Mouse (Mus musculus) natural killer cell, adult 2 months (primary cell): ENCODE measurements at regions not wholly inside any gene's neighbourhood (a gene's known extent, or its start where the extent isn't known, plus 50 kb on each side); places are given as distances from the start of the nearest gene placed in this dataset.

ENCODE experiments used
- DNase-seq, 2 experiments: peaks; one replicate each; pipeline ENCODE4 v3.0.0; 2022; ENCODE audit warnings: low spot score in 2 of 2

DNA sequence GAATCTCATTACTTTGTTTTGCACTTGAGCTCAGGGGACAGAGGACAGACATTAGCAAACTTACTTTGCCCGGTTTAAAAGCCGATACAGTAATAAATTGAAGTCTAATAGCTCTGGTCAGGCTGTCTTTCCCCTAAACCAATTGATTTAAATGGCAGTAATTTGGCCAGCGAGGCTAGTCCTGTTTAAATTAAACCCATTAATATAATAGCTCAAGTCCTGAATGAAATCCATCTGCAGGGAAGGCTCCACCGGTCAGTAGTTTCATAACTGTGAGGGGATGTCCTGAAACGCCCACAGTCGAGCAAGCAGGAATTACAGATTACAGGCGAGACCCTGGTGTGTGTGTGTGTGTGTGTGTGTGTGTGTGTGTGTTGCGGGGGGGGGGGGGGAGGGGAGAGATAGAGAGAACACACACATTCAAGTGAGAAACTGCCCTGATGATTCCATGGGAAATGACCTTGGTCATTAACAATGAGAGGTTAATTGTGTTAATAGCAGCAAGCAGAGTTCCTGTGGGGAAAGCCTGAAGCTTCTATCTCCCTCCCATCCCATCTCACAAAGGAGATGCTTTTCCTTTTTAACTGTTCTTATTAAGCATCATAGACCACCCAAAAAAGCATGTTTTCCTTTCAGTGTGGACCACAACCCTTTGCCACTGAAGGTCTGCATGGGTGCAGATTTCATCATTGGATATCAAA, 294.0 kb upstream of the Tle4 start:
- DNase-seq: no peak

- DNase-seq: no peak
Observed at GRCm38 (mm10) chr19:14891090-14891428, 293.2 kb upstream of the Tle4 start.

- DNase-seq: no peak
Observed at GRCm38 (mm10) chr19:14890241-14891089, 292.6 kb upstream of the Tle4 start.

DNA sequence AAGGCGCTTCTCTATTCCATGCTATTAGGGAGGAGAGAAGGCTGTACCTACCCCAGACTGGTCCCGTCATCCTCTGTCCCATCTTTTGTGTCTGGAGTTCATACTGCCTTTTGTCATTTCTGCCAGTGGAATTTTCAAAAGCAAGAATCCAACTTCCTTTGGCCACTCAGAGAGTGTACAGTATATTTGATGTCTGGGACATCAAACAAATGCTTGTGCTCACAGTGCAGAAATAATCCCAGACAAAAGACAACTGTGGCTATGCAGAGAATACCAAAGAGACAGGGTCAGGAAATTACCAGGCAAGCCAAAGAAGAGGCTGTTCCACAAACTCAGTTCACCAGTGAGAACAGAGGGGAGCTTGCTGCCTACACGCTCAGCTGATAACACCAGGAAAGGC, 291.9 kb upstream of the Tle4 start:
- no peak for DNase-seq

DNA sequence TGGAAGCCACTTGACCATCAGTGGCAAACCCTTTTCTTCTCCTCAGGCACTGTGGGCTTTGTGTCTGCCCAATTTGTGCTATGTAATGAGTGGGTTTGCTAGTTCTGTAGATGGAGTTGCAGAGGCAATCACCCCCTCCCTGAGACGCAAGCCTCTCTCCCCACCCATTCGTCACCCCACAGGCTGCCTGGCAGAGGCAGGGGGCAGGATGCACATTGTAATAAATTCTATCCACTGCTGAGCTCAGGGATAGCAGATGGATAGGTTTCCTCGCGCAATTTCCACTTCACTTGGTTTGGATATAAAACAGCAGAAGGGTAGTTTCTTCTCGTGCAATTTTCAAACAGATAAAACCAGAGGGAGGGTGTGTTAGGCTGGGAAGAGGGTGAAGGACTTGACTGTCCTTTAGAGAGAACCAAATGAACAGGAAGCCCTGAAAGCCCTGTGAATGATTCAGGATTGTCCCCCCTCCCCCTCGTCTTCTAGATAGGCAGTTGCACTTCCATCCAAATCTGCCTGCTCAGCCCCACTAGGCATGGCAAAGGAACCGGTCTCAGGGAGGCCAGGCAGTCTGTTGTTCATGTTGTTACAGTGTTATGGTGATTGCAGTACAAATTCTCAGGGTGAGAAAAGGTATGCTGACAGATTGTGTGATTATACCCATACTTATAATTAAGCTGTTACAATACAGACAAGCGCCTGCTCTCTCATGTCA, 286.0 kb upstream of the Tle4 start:
- DNase-seq: no peak

- DNase-seq: no peak
Observed at GRCm38 (mm10) chr19:14880818-14881217, 283.0 kb upstream of the Tle4 start.

DNA sequence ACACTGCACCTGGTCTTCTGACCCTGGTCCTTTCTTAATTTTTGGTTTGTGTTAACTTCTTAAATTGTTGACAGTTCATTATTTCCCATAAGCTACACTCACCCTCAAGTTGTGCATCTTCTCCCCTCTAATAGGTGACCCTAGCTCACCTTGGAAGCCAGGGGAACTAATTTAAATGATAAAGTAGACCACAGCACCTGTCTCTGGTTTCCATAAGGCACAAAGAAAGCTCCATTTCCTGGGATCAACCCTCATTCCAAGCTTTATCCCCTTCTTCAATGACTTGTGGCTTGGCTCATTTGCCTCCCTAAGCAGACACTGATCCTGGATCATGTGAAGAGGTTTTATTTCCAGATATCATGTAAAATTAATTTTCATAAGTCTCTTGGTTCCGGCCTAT, 276.1 kb upstream of the Tle4 start:
- DNase-seq: no peak

DNA sequence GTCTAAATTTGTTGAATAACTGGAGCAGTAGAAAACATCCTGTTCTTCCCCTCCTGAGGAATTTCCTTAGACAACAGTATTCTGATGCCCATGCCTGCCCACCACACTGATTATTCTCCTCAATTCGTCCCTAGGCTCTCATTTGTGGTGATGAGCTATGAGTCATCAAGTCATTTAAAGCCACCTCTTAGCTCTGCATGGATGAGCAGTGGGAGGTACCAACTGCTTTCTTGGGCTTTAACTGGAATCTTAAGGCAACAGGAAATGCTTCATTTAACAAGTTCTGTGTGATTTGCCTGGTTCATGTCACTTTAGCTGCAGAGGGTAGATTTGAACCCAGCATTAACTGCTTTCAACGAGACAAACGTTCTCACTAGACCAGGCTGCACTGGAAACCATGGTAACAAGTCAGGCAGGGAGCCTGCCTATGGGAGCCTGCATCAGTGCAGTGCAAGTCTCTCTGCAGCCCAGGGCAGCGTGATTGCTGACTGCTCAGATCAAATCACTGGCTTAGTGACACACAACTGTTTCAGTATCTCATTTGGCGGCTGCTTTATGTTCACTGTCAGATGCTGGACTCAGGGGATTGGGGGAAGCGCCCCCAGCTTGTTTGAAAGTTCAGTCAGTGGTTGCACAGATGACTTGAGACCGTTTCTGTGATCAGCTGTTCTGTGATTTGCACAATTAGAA, 273.5 kb upstream of the Tle4 start:
- no peak for DNase-seq

DNA sequence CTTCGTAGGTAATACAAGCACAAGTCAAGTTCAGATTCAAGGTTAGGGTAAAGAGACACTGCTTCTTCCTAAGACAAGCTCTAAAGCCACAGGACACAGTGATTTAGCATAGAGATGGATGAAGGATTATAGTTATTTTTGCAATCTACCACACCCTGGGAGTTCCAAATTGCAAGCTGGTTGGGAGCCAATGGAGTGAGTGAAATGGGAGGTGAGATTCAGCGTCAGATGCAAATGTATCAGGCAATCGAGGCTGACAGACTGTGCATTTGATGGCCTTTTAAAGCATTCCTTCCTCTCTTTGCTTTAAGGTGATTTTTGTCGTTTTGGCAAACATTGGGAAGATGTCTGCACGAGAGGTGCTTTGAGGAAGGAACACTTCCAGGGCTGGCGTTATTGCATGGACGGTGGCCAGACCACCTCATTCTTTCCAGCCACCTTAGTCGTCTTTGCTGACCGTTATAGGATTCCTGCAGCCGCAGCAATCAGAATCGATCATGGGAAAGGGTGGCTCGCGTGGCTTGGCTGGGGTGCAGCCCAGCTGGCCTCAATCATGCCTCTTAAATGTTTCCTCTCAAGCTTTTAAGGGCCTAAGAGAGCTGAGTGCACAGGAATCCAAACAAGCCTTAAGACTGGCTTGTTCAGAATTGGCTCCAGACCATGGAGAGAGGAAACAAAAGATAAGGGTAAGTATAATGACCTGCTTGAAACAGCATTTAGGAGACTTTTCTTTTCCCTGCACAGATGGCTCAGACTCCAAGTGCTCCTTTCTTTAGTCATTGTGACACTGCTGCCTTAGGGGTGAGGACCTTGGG, 265.0 kb upstream of the Tle4 start:
- no peak for DNase-seq

GRCm38 (mm10) chr19:14855036-14855435, 257.2 kb upstream of the Tle4 start:
- no peak for DNase-seq

DNA sequence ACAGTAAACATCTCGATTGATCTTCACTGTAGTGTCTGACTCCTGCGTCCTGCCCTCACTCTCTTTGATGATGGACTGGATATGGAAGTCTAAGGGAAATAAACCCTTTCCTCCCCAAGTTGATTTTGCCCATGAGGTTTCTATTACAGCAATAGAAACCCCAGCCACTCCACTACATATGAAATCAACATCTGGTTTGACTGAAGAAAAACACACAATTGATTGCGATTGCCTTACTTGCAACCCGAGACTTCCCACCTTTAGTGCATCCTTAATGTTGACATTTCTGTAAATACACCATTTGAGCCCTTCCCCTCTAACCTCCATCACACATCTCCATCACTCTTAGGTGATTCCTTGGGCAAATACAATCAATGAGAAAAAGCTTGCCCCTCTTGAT, 255.6 kb upstream of the Tle4 start:
- DNase-seq: no peak

DNA sequence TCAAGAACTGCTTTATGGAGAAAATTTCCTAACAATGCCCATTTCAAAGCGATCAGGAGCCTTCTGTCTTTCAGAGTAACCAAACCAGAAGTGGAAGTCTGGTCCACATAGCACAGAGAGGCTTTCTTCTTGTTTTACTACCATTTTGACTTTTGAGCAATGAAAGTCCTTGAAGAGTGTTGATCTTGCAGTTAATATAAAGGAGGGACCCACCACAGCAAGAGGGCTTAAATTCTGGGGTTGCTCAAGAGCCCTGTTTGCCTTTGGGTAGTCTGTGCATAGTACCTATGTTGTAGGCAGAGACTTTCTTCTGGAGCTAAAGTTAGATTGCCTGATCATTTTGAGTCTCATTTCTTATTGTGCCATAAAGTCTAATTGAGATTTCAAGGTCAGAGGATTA, 251.7 kb upstream of the Tle4 start:
- DNase-seq: no peak

- DNase-seq: no peak
Observed at GRCm38 (mm10) chr19:14847120-14847519, 249.3 kb upstream of the Tle4 start.

GRCm38 (mm10) chr19:14835629-14836028, 237.8 kb upstream of the Tle4 start:
- DNase-seq: no peak

DNA sequence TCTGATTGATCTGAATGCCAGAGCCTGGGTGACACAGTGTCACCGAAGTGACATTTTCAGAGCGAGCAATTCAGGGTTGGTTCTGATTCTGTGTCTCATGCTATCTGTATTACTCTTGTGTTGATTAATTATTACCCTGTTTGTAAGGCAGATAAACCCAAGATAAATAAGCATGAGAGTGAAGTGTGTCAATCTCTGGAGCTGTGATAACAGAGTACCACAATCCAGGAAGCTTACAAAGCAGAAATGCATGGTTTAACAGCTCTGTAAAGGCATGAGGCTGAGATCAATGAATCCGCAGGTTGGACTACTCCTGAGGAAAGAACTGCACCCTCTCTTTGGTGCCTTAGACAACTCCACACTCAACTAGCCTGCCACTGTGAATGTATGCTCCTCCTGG, 218.5 kb upstream of the Tle4 start:
- DNase-seq: no peak

GRCm38 (mm10) chr19:14806787-14807186, 208.9 kb upstream of the Tle4 start:
- no peak for DNase-seq

GRCm38 (mm10) chr19:14802909-14803650, 205.2 kb upstream of the Tle4 start:
- no peak for DNase-seq

DNA sequence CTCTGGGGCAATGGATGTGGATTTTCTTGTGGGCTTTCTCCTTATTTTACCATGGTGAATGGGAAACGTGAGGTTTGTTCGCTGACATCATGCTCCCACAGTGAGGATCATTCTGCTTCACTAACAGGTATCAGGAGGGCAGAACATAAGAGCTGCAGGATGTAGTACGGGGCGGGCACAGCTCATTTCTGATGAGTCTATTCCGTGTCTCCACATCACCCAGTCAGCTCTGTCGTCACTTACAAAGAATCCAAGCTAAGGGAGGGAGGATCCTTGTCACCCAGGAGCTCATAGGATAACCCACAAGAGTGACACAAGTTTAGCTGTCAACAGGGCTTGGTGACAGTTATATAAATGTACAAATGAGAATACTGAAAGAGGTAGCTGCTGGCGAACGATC, 203.8 kb upstream of the Tle4 start:
- no peak for DNase-seq

- no peak for DNase-seq
Observed at GRCm38 (mm10) chr19:14799002-14799401, 201.2 kb upstream of the Tle4 start.

DNA sequence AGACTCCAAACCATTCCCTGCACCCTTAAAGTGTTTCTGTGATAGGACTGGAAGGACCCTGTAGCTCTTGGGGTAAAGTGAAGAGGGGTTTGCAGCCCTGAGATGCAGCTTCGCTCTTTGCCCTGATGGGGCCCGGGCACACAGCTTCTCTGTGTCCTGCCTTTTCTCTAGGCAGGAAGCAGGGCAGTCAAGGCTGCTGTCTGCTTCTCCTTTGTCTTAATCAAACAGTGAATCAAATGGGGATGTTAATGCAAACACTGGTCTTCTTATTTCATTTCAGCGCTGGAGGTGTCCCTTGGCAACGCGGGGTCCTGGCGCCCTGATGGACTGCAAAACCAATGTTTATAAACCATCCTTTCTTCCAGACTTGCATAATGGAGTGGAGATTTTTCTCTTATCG, 200.6 kb upstream of the Tle4 start:
- no peak for DNase-seq

DNA sequence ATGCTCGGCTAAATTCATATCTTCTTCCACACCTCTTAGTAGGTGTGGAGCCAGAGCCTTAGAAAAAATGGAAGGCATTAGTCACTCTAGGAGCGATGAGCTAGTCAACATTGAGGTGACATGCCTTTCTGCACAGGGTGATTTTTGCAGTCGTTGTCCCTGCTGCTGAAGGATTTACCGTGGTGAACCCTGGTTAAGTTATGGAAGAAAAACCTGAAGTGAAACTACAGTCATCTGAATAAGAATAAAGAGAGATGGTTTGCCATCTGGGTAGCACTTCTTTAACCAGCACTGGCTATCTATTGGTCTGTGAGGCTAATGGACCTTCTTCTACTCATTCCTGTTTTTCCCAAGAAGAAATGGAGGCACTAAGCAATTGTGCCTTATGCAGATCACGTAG, 198.1 kb upstream of the Tle4 start:
- no peak for DNase-seq
